Mouse (Mus musculus): ENCODE measurements around the gene Grin2c.

The Grin2c gene

DNA sequence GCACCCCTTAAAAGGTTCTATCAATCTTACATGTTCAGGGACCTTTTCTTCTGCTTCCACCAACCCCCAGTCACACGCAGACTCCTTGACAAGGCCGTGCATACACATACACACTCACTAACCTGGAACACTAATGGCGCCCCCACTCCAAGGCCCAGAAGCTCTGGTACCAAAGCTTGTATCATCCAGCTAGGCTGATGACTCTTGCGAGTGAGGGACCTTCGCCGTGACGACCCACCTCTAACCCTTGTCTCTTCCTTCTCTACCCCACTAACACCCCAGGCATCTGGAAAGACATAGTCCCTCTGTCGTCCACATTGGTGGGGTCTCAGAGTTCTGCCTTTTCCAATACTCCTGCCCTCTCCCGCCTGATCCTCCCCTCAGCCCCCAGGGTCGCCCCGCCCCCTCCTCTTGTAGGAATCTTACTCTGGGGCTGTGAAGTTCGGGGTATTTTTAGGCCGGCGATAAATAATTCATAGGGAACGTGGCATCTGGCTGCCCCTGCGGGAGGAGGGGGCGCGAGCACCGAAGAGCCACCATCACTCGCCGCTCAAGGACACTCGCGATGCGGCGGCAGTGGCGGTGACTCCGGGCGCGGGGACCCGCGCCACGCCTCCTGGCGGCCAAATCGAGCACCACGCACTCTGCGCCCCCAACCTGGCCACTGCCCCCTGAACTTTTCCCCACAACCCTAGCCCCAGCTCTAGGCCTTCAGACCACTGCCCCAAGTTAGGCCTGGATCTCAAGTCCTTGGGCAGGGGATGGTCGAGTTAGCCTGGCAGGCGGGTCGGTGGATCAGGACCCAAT lies 2.0 kb downstream of the Grin2c start:
- DNase-seq (ENCODE audit: low read depth), result no peak

DNA sequence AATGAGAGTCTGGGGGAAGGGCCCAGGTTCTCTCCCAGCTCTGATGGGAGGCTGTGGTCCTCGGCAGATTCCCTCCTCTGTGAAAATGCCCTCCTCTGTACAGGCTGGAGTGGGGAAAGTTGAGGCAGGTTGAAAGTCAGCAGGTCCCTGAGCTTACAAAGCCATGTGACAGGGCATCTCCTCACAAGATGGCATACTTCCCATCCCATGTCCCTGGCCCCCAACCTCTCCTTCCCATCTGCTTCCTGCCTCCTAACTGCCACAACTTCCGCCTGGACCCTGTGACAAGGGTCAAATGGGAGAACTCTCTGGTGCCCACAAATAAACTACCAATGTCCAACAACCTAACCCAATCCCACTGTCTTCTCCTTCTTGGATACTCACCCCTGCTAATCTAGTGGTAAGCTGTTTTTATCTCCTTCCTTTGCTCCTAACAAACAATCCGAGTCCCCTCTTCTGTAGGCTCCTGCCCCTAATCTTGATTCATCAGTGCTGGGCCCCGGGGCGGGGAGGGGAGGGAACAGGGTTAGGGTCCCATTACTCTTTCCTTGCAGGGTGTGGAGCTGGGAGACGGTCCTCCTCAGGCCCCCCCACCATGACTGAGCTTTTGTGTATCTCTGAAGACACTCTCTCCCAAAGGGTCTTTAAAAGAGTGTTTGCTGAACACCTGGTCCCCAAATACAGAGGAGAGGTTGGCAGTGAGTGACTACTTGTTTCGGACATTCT lies 2.7 kb downstream of the Grin2c start:
- DNase-seq (ENCODE audit: low read depth), result no peak

DNA sequence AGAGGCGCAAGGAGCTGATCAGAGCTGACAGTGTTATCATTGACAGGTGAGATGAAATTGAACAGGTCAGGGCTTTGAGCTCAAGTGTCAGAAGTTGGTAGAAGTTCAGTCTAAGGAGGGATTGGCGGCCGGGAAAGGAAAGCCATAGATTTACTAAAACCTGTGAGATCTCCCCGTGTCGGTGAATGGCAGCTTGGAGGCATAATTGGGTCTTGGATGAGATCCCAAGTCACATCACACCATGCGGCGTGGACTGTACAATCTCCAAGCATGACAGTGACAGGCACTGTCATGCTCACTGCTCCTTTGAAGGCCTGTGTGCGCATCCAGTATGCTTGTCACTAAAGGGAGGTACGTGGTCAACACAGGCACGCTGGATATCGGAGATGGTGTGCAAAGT lies 4.1 kb downstream of the Grin2c start:
- no peak for DNase-seq (ENCODE audit: low read depth)

DNA sequence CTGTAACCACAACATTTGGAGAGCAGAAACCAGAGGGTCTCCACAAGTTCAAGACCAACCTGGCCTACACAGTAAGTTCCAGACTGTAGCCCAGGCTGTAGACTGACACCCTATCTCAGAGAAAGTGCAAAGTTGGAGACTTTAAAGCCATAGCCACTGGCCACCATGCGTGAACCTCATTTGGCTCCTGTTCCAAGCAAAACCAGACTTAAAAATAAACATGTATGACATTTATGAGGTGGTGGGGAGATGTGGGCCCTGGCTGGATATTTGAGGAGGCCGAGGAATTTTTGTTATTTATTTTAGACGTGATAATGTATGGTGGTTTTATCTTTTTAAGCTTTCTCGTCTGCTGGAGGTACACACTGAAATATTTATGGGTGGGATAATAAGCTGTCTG lies 7.9 kb downstream of the Grin2c start:
- DNase-seq (ENCODE audit: low read depth), result no peak

DNA sequence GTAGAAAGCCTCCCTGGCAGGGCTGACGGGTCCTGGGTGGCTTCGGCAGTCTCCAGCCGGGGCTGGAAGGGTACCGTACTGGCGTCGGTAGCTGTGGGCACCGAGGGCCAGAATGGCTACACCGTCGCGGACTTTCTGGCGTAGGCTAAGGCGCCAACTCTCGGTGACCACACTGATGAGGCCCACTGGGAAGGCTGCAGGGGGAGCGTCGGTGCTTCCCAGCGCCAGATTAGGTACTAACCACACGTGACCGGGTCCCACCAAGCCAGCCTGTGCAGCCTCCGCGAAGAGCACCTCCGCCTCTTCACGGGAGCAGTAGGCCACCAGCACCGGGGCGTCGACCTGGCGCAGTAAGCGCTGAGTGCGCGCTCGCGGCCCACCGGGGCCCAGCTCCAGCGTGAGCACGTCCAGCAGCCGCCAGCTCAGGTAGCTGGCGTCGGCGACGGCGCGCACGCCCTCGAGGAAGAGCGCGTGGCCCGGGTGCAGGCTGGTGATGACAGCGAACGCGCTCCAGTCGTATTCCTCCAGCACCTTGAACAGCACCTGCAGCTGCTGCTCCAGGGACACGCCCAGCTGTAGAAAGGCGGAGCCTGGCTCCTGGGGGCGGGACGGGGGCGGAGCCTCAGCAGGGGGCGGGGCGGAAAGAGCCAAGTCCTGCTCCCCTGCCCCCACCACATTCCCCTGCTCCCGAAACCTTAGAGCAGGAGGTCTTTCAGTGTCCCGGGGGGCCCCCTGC lies 9.1 kb downstream of the Grin2c start:
- DNase-seq (ENCODE audit: low read depth), result no peak

DNA sequence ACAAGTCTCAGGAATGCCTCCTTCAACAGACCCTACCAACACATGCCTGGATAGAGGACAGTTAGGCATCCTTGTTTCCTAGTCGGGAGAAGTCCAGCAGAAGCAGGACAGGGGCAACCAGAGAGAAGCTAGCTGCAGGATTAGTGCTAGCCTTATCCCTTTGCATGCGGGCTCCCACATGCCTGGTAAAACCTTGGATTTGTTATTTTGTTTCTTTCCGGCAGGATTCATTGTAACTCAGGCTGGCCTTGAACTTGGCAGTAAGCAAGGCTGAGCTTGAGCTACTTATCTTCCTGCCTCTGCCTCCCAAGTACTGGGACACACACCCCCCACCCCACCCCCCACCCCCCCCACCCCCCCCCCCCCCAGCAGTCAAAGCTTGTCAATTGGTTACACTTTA lies 15.8 kb downstream of the Grin2c start:
- no peak for DNase-seq (ENCODE audit: low read depth)

DNA sequence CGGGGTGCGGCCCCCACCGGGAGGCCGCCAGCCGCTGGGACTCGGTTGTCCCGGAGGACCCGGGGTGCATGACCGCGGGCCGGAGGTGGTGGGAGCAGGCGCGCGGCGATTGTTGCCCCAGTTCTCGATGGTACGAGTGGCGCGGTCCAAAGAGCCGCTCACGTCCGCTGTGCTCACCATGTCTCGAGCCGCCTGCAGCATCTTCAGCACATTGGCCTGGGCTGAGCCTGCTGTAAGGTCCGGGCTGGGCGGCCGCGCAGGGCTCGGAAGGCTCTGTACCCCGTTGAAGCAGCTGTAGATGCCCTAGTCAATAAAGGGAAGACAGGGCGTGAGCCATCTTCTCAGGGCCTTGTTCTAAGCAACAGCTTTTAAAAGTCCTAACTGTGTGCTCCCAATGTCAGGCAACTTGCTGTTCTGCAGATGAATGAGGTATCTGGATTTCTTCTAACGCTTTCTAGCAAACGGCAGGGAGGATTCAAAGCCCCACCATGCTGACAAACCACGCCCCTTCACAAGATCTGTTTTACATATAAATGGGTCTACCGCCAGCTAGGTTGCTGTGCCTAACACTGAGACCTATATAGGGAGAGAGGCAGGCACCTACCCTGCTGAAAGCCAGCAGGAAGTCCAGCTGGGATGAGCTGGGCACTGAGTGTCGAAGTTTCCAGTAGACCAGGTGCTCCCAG lies 16.5 kb downstream of the Grin2c start:
- DNase-seq (ENCODE audit: low read depth), result no peak

DNA sequence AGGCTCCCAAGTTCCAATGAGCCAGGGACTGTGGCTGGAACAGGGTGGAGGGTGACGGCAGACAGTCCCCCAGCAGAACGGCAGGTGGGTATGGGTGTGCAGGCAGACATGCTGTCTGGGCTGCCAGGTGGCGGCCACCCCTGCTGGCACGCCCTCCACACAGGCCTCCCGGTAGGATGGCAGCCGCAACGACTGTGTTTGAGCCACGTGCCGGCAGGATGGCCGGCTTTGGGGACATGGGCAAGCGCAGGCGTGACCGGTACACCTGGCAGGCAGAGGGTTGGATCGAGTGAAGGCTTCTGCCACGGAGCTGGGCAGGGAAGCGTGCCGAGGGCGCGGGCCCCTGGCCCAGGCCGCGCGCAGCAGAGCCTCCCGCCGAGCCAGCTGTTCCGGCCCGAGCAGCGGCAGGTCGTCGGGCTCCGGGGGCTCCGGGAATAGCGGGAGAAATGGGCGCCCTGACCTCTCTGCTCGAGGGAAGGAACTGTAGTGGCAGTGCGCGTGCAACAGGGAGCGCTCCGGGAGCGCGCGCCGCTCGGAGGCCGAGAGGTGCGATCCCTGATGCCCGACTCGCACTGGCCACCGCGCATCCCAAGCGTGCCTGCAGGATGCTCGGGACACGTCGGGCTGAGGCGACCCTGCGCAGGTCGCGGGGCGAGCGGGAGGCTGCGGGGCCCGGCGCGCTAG lies 17.2 kb downstream of the Grin2c start:
- DNase-seq (ENCODE audit: low read depth), result no peak

DNA sequence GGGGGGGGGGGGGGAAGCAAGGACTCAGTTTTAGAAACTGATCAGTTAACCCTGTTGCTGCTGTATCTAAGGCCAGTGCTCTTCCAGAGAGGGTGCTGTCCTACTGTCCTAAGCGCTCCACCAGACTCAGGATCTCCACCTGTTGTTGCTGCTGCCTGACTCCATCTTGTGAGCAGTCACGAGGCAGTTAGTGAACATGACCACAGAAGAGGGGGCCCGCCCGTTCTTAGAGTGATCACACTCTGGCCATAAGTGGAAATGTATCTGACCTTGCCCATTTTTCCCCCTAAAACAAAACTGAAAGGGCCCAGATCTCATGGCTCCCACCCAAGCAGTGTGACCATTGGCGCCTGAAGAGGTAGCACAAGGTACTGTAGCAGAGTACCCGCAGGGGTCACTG lies 19.1 kb downstream of the Grin2c start:
- no peak for DNase-seq (ENCODE audit: low read depth)

DNA sequence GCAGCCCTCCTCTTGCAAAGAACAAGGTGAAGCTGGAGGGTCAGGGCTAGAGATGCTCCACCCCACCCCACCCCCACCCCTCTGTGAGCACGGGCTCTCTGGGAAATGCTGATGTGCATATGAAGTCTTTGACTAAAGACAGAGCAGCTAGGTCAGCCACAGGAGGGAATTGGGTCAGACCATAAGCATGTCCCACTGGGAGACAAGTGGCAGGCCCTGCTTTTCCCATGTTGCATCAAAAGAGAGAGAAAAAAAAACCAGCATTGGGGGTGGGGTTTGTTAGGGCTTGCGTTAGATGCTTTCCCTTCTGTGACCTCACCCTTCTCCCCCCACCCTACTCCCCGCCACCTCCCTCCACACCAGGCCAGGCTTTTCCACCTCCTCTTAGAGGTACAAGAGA lies 19.8 kb downstream of the Grin2c start:
- DNase-seq (ENCODE audit: low read depth), result no peak

DNA sequence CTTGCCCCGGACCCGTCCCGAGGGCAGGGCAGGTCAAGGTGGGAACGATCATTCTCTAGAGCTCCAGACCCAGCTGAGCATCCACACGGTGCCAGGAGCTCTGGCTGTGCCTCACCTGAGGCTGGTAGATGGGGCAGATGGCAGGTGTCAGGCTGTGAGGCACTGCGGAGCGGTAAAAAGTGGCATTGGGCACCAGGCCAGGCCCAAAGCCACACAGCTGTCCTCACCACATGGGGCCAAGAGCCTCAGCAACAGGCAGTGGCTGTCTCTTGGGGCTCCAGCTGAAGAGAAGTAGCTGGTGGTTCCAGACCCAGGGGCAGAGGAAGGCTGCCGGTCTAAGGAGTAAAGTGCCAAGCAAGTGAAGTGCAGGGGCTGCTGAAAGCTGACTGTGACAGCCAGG lies 20.7 kb downstream of the Grin2c start:
- DNase-seq (ENCODE audit: low read depth), result no peak

DNA sequence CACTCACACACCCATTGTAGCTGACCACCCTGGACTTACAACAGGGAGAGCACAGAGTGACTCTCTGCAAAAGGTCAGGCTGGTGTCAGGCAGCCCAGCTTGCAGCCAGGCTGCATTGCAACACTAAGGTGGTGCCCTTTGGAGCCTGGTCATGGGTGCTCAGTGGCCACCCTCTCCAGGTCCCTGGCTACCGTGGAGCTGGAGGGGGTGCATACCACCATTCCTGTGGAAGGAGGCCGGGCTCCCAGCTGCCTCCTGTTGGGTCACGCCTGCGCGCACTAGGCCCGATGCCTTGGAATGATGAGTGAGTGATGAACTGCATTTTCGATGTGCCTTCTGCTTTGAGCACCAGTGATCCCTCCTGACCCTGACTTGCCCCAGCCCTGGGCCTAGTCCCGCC lies 22.2 kb downstream of the Grin2c start:
- no peak for DNase-seq (ENCODE audit: low read depth)

DNA sequence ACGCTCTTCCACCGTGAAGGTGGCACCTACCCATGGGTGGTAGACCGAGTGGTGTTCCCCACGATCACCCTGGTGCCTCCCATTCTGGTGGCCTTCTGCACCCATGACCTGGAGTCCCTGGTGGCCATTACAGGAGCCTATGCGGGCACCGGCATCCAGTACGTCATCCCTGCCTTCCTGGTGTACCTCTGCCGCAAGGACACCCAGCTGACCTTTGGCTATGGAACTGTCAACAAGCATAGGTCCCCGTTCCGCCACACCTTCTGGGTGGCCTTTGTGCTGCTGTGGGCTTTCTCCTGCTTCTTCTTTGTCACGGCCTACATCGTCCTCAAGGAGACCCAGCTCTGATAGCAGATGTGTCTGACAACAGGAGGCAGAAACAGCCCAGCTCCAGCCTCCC lies 23.3 kb downstream of the Grin2c start:
- no peak for DNase-seq (ENCODE audit: low read depth)

DNA sequence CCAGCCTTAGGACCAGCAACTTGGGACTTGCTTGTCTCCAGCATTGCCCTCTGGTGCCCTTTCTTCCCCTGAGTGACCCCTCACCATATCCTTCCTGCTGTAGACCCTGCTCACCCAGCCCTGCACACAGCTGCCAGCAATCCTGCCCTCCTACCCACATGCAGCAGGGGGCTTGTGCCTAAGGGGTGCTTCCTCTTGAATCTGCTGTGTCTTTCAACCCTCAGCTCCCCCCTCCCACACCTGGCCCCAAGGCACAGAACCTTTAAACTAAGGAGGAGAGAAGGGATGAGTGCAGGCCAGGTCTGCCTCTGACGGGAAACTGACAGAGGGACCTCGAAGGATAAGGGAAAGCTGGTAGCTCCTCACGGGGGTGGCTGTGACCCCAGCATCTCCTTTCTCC lies 24.3 kb downstream of the Grin2c start:
- DNase-seq (ENCODE audit: low read depth), result no peak

DNA sequence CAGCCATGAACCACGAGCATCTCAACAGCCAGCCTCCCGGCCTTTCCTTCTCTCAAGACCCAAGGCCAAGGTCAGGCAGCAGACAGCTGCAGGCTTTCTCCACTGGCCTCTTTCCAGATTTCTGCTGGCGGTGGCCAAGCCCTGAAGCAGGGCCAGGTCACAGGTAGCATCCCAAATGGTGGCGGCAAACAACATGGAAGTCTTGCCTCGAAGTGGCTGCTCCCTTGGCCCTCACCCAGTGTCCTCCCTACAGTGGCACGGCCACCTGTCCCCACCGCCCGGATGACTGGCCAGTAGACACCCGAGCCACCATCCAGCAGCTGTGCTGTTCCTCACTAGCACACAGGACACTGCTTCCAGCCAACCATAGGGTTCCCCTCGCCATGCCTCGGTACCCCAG lies 25.6 kb downstream of the Grin2c start:
- DNase-seq (ENCODE audit: low read depth), result no peak

DNA sequence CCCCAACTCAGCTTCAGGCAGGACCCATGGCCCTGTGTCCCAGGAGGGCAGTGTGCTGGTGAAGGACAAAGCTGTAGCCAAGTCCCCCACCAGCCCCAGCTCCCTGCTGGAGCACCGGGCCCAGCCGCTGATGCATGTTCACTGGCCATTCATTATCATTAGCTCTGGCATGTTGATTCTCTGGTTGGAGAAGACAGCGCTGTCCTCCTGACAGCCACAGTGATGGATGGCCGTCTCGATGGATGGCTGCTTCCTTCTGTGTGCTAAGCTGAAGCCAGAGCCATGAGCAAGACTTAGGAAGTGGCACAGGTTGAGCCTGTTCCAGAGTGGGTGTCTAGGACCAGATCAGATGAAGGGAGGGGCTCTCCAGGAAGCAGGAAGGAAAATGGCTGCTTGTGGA lies 30.5 kb downstream of the Grin2c start:
- DNase-seq (ENCODE audit: low read depth), result no peak

DNA sequence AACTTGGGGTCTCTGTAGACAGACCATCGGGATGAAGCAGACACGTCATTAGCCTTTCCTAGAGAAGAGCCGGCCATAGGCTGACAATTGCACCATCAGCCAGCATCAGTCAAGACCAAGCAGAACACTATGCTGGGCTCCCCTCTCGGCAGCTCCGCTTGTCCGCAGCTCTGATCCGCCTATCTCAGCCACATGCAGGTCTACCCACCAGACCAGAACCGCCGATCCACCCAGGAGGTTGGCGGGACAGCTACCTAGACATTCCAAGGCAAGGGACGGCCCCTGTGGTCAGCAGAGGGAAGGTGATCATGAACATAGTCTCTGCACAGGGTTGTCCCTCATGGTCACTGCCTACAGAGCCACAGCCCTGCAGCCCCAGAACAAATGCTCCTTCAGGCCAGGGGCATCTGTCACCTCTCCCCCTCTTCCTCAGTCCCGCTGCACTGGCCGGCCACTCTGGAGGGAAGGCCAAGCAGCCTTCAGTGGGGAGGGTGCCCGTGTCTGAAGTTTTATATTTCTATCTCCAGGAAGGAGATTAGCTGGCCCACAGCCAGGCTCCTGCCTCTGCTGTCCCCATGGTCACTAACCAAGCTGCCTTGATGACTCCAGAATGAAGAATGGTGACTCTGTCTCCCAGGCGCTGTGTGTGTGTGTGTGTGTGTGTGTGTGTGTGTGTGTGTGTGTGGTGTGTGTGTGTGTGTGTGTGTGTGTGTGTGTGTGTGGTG lies 32.6 kb downstream of the Grin2c start:
- no peak for DNase-seq (ENCODE audit: low read depth)

DNA sequence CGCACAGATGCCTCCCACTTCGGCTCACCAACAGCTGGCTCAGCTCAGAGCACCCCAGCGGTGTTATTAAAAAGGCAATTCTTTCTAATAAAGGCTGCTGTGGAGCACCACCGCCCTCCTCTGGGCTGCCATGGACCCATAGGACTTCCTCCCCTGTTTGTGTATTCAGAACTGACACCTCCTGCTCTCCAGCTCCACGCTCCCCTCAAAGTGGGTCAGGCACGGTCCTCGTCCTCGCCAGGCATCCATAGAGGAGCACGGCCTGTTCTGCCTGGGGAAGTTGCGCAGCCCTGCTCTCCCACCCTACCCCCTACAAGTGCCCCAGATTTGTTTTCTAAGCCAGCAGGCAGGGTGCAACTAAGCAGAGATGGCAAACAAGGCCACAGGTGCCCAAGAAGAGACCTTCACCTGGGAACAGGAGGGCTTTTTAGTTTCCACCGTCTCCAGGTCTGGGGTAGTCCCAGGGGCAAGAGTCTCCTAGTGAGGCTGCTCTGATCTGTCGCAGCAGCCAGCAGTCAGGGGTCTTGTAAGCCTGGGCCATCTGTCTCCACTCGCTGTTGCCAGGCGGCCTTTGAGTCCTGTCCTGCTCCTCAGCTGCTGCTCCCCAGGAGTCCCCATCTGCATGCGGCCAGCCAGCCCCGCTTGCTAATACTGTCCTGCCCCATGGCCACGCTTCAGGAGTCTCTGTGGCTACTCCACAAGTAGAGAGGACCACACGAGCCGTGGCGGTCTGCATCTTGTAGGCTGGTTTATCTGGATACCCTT lies 33.3 kb downstream of the Grin2c start:
- DNase-seq (ENCODE audit: low read depth), result no peak

DNA sequence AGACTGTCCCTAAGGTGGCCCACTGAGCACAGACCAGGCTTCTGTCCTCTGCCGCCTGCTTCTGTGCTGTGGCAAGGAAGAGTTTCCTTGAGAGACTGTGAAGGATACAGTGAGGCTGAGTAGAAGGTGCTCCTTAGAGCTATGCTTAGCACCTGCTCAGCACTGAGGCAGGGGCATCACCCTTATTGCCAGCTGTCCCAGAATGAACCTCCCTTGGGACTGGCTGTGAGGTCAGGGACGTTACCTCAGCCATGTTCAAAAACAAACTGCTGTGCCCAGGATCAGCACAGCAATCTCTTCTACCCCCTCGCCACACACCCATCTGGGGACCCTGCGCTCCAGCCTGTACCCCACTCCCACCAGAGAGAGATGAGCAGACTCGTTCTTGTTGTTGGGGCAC lies 34.2 kb downstream of the Grin2c start:
- DNase-seq (ENCODE audit: low read depth), result no peak

DNA sequence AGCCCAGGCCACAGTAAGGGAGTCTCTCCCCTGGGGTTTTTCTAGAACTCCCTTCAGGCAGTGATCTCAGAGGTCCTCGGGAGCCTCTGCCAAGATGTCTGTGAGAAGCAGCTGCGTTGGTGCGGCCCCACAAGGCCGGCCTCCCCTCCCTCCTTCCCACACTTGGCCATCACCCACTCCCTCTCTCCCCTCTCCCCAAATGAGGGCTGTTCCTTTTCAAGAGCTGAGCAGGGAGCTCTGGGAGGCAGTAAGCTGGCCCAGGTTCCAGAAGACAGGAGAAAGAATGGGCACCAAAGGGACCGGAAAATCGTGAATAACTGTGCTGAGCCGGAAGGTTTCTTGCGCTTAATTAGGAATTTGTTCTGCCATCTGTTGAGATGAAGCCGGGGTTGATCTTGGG lies 35.1 kb downstream of the Grin2c start:
- no peak for DNase-seq (ENCODE audit: low read depth)

Data from NIH3T3 (cell line).